Mouse (Mus musculus) stomach, embryonic 14.5 days (tissue): Measurements from ENCODE around the gene Cmah. TPM values are rescaled to one million over a fixed set of nuclear protein-coding genes. Genes with fewer than 3 reads are reported as not detected.
A peak's percentile ranks its signal among the peaks of the same experiment; 100 is the strongest.

Experiments
- ATAC-seq: fragments of 200-750 bp; cut with Nextera tagmentation; 2 replicates; pipeline ENCODE4 v1.8.0; 2017; ENCODE audit warnings: low read depth, moderate TSS enrichment; ENCODE audit not compliant: insufficient number of reproducible peaks, insufficient read depth, low FRiP score
- H3K27ac ChIP-seq: fragments of 300-500 bp; sonication (generic); 2 replicates; pipeline ENCODE4 v1.5.1; 2014; ENCODE audit warnings: mild to moderate bottlenecking, low read length, moderate library complexity, mixed read lengths
- H3K27me3 ChIP-seq: fragments of 300-500 bp; sonication (generic); 2 replicates; pipeline ENCODE4 v1.6.1; 2014; ENCODE audit warnings: low read length, control low read depth, mixed read lengths; ENCODE audit not compliant: control insufficient read depth, insufficient read depth
- H3K36me3 ChIP-seq: fragments of 300-500 bp; sonication (generic); 2 replicates; pipeline ENCODE4 v1.6.1; 2014; ENCODE audit warnings: mild to moderate bottlenecking, control low read depth, low read length, moderate library complexity, mixed read lengths; ENCODE audit not compliant: control insufficient read depth, insufficient read depth
- H3K4me1 ChIP-seq: fragments of 300-500 bp; sonication (generic); 2 replicates; pipeline ENCODE4 v1.6.1; 2014; ENCODE audit warnings: low read length, control low read depth, mixed read lengths; ENCODE audit not compliant: control insufficient read depth, insufficient read depth
- H3K4me2 ChIP-seq: fragments of 300-500 bp; sonication (generic); replicated peaks from 2 replicates; pipeline ENCODE4 v1.6.1; 2014; ENCODE audit warnings: low read depth, low read length, control low read depth
- H3K4me3 ChIP-seq: fragments of 300-500 bp; sonication (generic); 2 replicates; pipeline ENCODE4 v1.5.1; 2014; ENCODE audit warnings: low read depth, low read length, control low read depth
- H3K9ac ChIP-seq: fragments of 300-500 bp; sonication (generic); replicated peaks from 2 replicates; pipeline ENCODE4 v1.6.1; 2014; ENCODE audit warnings: low read depth, mild to moderate bottlenecking, control low read depth, low read length, moderate library complexity, mixed read lengths
- H3K9me3 ChIP-seq: fragments of 300-500 bp; sonication (generic); 2 replicates; pipeline ENCODE4 v1.6.1; 2016; ENCODE audit warnings: low read depth, low read length, control low read depth; ENCODE audit not compliant: control insufficient read depth
- WGBS: fragments of 180-500 bp; shearing (Covaris S2); extraction: QIAGEN DNeasy Blood & Tissue Kit; methylation state at CpG from one replicate; pipeline ENCODE4 v1.1.7; 2014; 5-methylcytosine and 5-hydroxymethylcytosine counted together
- polyA plus RNA-seq: library from polyadenylated mRNA; unstranded; fragments of >200 nt; fragmentation: Nextera tagmentation; extraction: Ambion mirVana; gene quantifications from 2 replicates; pipeline ENCODE4 v1.2.1, GENCODE M21; 2014

The Cmah gene
- polyA plus RNA-seq, 1 experiment from 2014 or later: 0.65 TPM

- Histone ChIP-seq H3K4me3 (no peak overlapping the region), H3K27me3 (no peaks in the 10 kb centered on the region), H3K9me3 (no peaks in the 10 kb centered on the region), H3K27ac (no peak overlapping the region), H3K4me2 (no peak overlapping the region), H3K4me1 (no peaks in the 10 kb centered on the region), H3K36me3 (no peaks in the 10 kb centered on the region), H3K9ac (no peak overlapping the region)
- no peak for ATAC-seq
- 77% methylated on average over 6 of the region's 6 CpGs for WGBS
Observed at GRCm38 (mm10) chr13:24507156-24507555, 180.0 kb downstream of the Cmah start.

DNA sequence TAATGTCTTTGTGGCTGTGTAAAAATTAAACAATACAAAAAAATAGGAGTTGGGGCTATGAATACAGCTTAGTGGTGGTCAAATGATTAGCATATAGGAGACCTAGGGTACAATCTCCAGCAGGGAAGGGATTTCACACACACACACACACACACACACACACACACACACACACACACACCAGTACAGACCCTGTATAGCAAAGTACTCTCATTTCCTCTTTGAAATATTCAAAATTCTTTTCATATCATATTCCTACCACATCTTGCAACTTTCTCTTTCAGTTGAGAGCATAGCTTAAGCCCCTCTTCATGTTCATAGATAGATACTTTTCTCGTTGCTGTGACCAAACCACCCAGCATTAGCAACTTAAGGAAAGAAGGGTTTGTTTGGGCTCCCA lies 181.7 kb downstream of the Cmah start:
- no peak overlapping the region for H3K9ac ChIP-seq
- H3K27me3 ChIP-seq: no peaks in the 10 kb centered on the region
- H3K4me2 ChIP-seq: no peak overlapping the region
- no peaks in the 10 kb centered on the region for H3K9me3 ChIP-seq
- H3K27ac ChIP-seq: no peak overlapping the region
- H3K36me3 ChIP-seq: no peaks in the 10 kb centered on the region
- H3K4me1 ChIP-seq: no peaks in the 10 kb centered on the region
- 59% methylated on average over 1 of the region's 1 CpGs for WGBS
- no peak overlapping the region for H3K4me3 ChIP-seq
- no peak for ATAC-seq

GRCm38 (mm10) chr13:24511367-24511766 lies 184.2 kb downstream of the Cmah start:
- no peaks in the 10 kb centered on the region for H3K9me3 ChIP-seq
- H3K27ac ChIP-seq: no peak overlapping the region
- H3K4me2 ChIP-seq: no peak overlapping the region
- no peak overlapping the region for H3K4me3 ChIP-seq
- 61% methylated on average over 1 of the region's 1 CpGs for WGBS
- H3K9ac ChIP-seq: no peak overlapping the region
- no peak for ATAC-seq
- no peaks in the 10 kb centered on the region for H3K4me1 ChIP-seq
- no peaks in the 10 kb centered on the region for H3K36me3 ChIP-seq
- H3K27me3 ChIP-seq: no peaks in the 10 kb centered on the region

DNA sequence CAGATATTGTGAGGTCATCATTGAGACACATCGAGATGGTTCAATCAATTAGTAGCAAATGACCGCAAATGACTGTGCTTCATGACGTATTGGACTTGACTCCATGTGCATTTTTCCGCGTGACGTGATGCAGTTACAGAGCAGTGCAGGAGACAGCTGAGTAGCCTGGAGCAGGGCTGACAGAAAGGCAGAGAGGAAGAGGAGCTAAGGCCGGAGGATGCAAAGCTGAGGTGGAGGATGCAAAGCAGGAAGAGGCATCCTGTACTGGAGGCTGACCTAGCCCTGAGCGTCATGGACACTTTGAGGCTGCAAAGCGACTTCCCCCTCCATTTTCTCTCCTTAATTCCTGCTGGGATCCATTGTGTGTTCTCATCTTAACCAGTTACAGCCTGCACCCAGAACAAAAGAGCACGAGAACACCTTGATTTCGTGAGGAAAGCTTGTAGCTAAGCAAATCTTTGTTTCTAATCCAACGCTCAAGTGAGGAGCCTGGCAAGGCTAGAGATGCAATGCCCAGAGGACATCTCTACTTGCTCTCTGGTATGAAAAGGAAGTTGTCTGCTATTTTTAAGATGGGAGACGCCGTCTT lies 184.8 kb downstream of the Cmah start:
- Histone ChIP-seq H3K4me3 (no peak overlapping the region), H3K9me3 (no peaks in the 10 kb centered on the region), H3K36me3 (no peaks in the 10 kb centered on the region), H3K4me1 (no peaks in the 10 kb centered on the region), H3K4me2 (no peak overlapping the region), H3K9ac (no peak overlapping the region), H3K27me3 (no peaks in the 10 kb centered on the region), H3K27ac (no peak overlapping the region)
- WGBS: 79% methylated on average over 14 of the region's 14 CpGs
- no peak for ATAC-seq

DNA sequence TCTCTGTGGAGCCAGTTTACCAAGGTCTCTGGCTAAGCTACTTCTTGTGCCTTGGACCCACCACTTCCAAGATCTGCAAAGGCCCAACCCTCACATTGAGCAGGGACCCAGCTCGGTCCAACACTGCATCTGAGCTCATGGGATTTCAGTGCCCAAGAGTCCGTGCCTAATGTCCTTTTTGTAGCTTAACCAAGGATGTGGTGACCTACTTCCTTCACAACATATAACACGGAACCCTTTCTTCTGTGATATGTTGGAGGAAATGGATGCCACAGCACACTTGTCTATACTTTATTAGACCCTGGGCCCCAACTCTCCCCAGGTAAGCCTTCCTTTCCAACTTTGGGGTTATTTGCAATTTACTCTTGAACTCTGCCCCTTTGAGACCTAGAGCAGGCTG lies 186.5 kb downstream of the Cmah start:
- no peak for ATAC-seq
- Histone ChIP-seq H3K27ac (no peak overlapping the region), H3K9ac (no peak overlapping the region), H3K27me3 (no peaks in the 10 kb centered on the region), H3K36me3 (no peaks in the 10 kb centered on the region), H3K4me3 (no peak overlapping the region), H3K9me3 (no peaks in the 10 kb centered on the region), H3K4me1 (no peaks in the 10 kb centered on the region), H3K4me2 (no peak overlapping the region)
- 90% methylated on average over 3 of the region's 3 CpGs for WGBS

DNA sequence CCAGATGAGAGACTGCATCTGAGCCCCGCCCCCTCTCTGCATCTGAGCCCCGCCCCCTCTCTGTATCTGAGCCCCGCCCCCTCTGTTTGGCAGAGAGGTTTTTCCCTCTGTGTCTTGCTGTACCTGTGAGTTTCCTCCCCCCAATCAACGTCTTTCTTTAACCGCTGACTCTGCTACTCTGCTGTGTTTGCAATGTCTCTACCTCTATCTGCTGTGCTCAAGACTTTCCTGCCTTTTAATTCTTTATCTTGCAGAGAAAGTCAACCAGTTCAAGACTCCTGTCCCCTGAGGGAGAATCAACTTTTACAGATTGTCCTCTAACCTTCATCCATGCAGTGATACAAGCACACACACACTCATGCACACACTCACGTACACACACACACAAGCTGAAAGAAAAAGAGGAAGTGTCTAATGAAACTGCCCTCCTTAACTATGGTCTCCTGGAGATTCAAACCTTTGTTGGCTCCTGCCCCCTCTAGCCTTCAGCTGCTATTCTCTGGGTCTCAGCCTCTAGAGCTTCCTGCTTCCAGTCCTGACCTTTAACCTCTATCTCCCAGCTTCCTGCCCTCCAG lies 188.0 kb downstream of the Cmah start:
- WGBS: 55% methylated on average over 6 of the region's 6 CpGs

GRCm38 (mm10) chr13:24517757-24518156 lies 190.6 kb downstream of the Cmah start:
- H3K9me3 ChIP-seq: no peaks in the 10 kb centered on the region
- H3K4me3 ChIP-seq: no peak overlapping the region
- H3K36me3 ChIP-seq: no peaks in the 10 kb centered on the region
- H3K4me1 ChIP-seq: no peaks in the 10 kb centered on the region
- H3K27ac ChIP-seq: no peak overlapping the region
- no peak for ATAC-seq
- no peaks in the 10 kb centered on the region for H3K27me3 ChIP-seq
- no peak overlapping the region for H3K9ac ChIP-seq
- WGBS: 67% methylated on average over 2 of the region's 2 CpGs
- no peak overlapping the region for H3K4me2 ChIP-seq

More for the DNA sequence above, 188.0 kb downstream of the Cmah start:
- Histone ChIP-seq H3K9me3 (no peaks in the 10 kb centered on the region), H3K27me3 (no peaks in the 10 kb centered on the region), H3K27ac (no peak overlapping the region), H3K36me3 (no peaks in the 10 kb centered on the region), H3K4me3 (no peak overlapping the region), H3K4me1 (no peaks in the 10 kb centered on the region), H3K9ac (no peak overlapping the region), H3K4me2 (no peak overlapping the region)
- ATAC-seq: peak; percentile 49

DNA sequence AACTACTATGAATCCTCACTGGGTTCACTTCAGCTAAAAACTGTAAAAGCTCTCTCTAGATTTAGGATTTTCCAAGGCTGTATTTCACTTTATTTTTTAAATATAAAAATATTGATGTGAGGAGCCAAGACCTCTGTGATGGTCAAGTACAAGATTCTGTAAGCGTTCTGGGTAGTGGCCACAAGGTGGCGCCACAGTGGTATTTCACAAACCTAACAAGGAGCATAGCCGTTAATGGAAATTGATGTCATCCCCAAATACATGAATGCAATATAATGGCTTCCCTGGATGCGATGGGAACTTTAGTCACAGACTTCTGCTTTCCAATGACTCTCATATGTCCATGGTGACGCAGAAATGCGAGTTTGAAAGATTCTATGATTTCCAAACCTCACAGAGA lies 191.7 kb downstream of the Cmah start:
- H3K27me3 ChIP-seq: no peaks in the 10 kb centered on the region
- ATAC-seq: no peak
- no peak overlapping the region for H3K27ac ChIP-seq
- H3K4me2 ChIP-seq: no peak overlapping the region
- no peak overlapping the region for H3K9ac ChIP-seq
- H3K9me3 ChIP-seq: no peaks in the 10 kb centered on the region
- H3K4me1 ChIP-seq: no peaks in the 10 kb centered on the region
- no peaks in the 10 kb centered on the region for H3K36me3 ChIP-seq
- WGBS: 43% methylated on average over 6 of the region's 6 CpGs
- H3K4me3 ChIP-seq: no peak overlapping the region
